Mouse (Mus musculus): ENCODE data around the gene Cant1.

Gene Cant1

DNA sequence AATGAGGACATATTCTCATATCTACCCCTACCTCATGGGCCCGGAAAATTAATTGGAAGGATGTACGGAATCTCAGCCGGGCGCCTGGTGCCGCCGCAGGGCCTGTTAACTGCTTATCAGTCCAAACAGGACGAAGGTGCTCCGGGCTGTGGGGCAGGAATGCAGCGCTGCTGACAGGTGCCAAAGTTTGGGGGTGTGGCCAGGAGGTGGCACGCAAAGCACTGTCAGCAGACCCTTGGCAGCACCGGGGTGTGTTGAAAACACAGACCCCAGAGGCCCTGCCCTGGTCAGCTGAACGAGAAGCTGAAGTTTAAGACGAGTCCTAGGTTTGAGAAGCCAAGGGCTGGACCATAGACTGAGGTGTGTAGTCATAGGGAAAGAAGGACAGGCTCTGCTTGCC is 23.8 kb upstream of the Cant1 start:
- DNase-seq (ENCODE audit: low read depth, low spot score), result no peak
- H3K36me3 ChIP-seq (ENCODE audit: control insufficient read depth, insufficient read depth, low read length, poor library complexity, severe bottlenecking), result no peaks in the 10 kb centered on the region
- no peaks in the 10 kb centered on the region for H3K27me3 ChIP-seq (ENCODE audit: control insufficient read depth, insufficient read depth, low read length, poor library complexity, severe bottlenecking)

DNA sequence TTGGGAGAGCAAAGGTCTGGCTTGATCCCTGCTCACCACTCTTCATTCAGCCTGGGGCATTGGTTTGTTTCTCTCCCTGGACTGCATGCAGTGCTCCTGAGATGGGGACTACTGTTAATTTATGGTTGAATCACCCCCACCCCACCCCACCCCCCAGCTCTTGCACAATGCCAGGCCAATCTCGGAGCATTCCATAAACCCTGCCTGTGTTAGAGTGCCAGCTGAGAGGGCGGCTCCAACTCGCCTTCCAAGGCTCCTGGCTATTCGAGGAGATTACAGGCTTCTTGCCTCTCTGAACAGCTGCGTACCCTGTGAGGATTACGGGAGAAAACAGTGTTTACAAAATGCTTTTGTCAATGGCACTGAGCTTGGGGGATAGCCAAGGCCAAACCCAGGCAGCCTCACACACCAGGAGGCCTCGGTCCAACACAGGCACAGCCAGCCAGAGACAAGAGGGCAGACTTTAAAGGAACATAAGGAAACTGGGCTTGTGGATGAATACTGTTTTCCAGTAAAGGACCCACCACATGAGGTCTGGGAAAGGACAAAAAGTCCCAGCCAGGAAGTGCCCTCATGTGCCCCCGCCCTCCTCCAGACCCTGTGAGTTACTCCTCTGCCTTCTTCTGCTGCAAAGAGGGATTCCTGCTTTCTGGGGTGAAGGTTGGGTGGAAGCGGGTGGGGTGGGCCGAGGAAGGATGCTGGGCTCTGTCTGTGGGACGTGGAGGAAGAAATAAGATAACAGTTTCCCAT is 20.0 kb upstream of the Cant1 start:
- Histone ChIP-seq H3K36me3 (ENCODE audit: control insufficient read depth, insufficient read depth, low read length, poor library complexity, severe bottlenecking) (no peaks in the 10 kb centered on the region), H3K27me3 (ENCODE audit: control insufficient read depth, insufficient read depth, low read length, poor library complexity, severe bottlenecking) (no peaks in the 10 kb centered on the region)
- no peak for DNase-seq (ENCODE audit: low read depth, low spot score)

DNA sequence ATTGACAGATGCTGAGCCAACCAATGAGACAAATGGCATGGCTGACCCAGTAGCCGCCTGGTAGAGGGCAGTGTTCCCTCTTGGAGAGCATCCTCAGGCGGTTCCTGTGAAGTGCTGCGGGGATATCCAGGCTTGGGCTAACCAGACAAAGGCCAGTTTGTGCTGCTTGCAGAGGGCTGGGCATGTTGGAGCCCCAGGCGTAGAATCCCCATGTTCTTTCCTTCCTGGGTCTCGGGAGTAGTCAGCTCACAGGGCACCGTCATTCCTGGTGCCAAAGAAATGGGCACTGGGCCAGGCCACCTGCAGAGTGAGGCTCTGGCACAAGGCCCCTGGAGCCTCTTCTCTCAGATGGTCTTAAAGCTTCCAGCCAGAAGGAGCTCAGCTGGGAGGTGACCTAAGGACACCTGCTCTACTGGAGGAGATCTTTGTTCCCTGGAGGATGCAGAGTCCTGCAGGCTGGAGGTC is 17.6 kb upstream of the Cant1 start:
- no peak for DNase-seq (ENCODE audit: low read depth, low spot score)
- no peaks in the 10 kb centered on the region for H3K36me3 ChIP-seq (ENCODE audit: control insufficient read depth, insufficient read depth, low read length, poor library complexity, severe bottlenecking)
- no peaks in the 10 kb centered on the region for H3K27me3 ChIP-seq (ENCODE audit: control insufficient read depth, insufficient read depth, low read length, poor library complexity, severe bottlenecking)

GRCm38 (mm10) chr11:118434093-118434492 is 15.2 kb upstream of the Cant1 start:
- no peaks in the 10 kb centered on the region for H3K27me3 ChIP-seq (ENCODE audit: control insufficient read depth, insufficient read depth, low read length, poor library complexity, severe bottlenecking)
- no peaks in the 10 kb centered on the region for H3K36me3 ChIP-seq (ENCODE audit: control insufficient read depth, insufficient read depth, low read length, poor library complexity, severe bottlenecking)
- no peak for DNase-seq (ENCODE audit: low read depth, low spot score)

- Histone ChIP-seq H3K27me3 (ENCODE audit: control insufficient read depth, insufficient read depth, low read length, poor library complexity, severe bottlenecking) (no peaks in the 10 kb centered on the region), H3K36me3 (ENCODE audit: control insufficient read depth, insufficient read depth, low read length, poor library complexity, severe bottlenecking) (no peaks in the 10 kb centered on the region)
- DNase-seq (ENCODE audit: low read depth, low spot score), result no peak
These were observed 14.5 kb upstream of the Cant1 start for GRCm38 (mm10) chr11:118433398-118433868.

DNA sequence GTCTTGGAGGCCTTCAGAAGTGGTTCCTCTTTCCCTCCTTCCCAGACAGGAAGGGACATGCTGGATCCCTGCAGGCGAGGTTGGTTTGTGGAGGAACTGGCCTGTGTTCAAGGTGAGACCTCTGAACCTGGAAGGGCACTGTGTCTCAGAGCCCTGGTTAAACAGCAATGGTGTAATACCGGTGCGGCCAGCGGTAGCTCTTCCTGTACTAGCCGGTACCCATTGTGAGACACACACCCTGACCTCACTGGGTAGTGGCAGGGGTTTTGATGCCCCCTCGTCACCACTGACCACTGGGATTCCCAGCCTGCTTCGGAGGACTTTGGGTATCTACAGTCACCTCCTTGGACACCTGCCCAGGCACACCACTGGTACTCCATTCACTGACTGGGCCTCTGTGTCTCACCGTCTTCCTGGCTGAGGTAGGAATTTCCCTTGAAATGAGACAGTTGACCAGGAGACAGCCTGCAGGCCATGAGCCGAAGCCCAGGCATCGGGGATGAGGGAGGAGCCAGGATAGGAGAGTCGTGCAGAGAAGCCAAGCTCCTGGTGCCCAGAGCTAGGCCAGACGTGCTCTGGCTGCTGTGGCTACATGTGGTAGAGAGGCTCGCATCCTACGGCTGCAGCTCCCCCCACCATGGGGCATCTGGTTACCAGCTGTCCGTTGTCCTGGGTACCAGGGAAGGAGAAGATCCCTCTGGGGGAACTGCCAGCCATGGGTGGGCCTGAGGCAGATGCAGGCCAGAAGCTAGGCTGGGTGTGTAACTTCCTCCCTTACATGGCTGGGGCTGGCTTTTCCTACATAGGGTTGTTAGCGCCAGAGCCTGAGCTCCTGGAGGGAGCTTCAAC is 12.4 kb upstream of the Cant1 start:
- no peak for DNase-seq (ENCODE audit: low read depth, low spot score)
- H3K27me3 ChIP-seq (ENCODE audit: control insufficient read depth, insufficient read depth, low read length, poor library complexity, severe bottlenecking), result no peaks in the 10 kb centered on the region
- no peaks in the 10 kb centered on the region for H3K36me3 ChIP-seq (ENCODE audit: control insufficient read depth, insufficient read depth, low read length, poor library complexity, severe bottlenecking)

GRCm38 (mm10) chr11:118430291-118430885 is 11.5 kb upstream of the Cant1 start:
- H3K36me3 ChIP-seq (ENCODE audit: control insufficient read depth, insufficient read depth, low read length, poor library complexity, severe bottlenecking), result no peaks in the 10 kb centered on the region
- DNase-seq (ENCODE audit: low read depth, low spot score), result no peak
- H3K27me3 ChIP-seq (ENCODE audit: control insufficient read depth, insufficient read depth, low read length, poor library complexity, severe bottlenecking), result no peaks in the 10 kb centered on the region

GRCm38 (mm10) chr11:118428944-118429709 is 10.2 kb upstream of the Cant1 start:
- no peak for DNase-seq (ENCODE audit: low read depth, low spot score)
- Histone ChIP-seq H3K27me3 (ENCODE audit: control insufficient read depth, insufficient read depth, low read length, poor library complexity, severe bottlenecking) (no peaks in the 10 kb centered on the region), H3K36me3 (ENCODE audit: control insufficient read depth, insufficient read depth, low read length, poor library complexity, severe bottlenecking) (no peaks in the 10 kb centered on the region)

DNA sequence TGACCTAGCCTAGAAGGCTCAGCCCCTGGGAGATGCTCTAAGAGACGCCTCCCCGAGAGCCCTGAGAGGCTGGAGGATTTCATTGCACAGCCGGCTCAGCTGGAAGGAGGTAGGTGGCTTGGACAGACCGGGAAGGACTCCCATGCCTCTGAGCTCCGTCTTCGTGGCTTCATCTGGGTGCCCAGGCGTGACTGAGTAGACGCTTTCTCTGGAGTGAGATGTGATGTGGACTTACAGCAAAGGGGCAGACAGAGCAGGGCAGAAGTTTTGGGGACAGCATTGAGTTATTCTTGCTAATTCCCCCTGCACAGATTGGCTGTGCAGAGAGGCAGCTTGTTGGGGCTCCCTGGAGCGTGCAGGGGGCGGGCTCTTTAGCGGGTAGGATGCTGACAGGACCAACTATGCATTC is 9.6 kb upstream of the Cant1 start:
- no peak for DNase-seq (ENCODE audit: low read depth, low spot score)
- Histone ChIP-seq H3K27me3 (ENCODE audit: control insufficient read depth, insufficient read depth, low read length, poor library complexity, severe bottlenecking) (no peaks in the 10 kb centered on the region), H3K36me3 (ENCODE audit: control insufficient read depth, insufficient read depth, low read length, poor library complexity, severe bottlenecking) (no peaks in the 10 kb centered on the region)

GRCm38 (mm10) chr11:118427986-118428385 is 9.1 kb upstream of the Cant1 start, which contains the start of gene C1qtnf1:
TSS of gene C1qtnf1 (plus strand) at chr11:118428203.
- no peak for DNase-seq (ENCODE audit: low read depth, low spot score)
- H3K27me3 ChIP-seq (ENCODE audit: control insufficient read depth, insufficient read depth, low read length, poor library complexity, severe bottlenecking), result no peaks in the 10 kb centered on the region
- H3K36me3 ChIP-seq (ENCODE audit: control insufficient read depth, insufficient read depth, low read length, poor library complexity, severe bottlenecking), result no peaks in the 10 kb centered on the region

GRCm38 (mm10) chr11:118427266-118427779 is 8.4 kb upstream of the Cant1 start:
- H3K36me3 ChIP-seq (ENCODE audit: control insufficient read depth, insufficient read depth, low read length, poor library complexity, severe bottlenecking), result no peaks in the 10 kb centered on the region
- no peaks in the 10 kb centered on the region for H3K27me3 ChIP-seq (ENCODE audit: control insufficient read depth, insufficient read depth, low read length, poor library complexity, severe bottlenecking)
- DNase-seq (ENCODE audit: low read depth, low spot score), result no peak

- Histone ChIP-seq H3K27me3 (ENCODE audit: control insufficient read depth, insufficient read depth, low read length, poor library complexity, severe bottlenecking) (no peaks in the 10 kb centered on the region), H3K36me3 (ENCODE audit: control insufficient read depth, insufficient read depth, low read length, poor library complexity, severe bottlenecking) (no peaks in the 10 kb centered on the region)
- no peak for DNase-seq (ENCODE audit: low read depth, low spot score)
These were observed 7.9 kb upstream of the Cant1 start for GRCm38 (mm10) chr11:118426765-118427164.

DNA sequence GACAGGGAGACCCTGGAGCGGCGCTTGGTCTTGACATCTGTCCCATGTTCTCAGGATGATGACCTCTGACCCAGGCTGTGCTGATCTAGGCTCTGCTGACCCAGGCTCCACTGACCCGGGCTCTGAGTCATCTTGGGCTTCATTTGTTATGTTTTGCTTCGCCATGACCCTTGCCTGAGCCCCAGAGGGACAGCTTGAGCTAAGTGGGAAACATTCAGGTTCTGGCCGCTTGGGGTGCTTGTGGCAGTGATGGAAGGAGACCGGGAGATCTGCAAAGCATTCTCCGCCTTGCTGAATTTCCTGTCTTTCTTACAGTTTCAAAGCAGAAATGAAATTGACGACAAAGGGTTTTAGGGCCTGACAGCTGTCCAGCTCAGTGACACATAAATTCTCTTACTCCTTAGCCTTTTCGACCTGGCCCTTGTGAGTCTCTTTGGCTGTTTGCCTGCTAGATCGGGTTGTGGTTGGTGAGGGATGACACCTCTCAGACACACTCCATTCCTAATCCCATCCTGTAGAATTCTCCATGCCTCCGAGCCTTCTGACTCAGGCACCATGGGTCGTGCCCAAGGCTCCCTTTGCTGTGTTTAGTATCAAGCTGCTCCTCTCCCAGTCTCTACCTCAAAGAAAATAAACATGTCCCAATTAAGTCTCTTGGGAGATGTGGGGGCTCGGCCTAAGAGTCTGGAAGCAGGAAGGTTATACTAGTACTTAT is 5.9 kb upstream of the Cant1 start:
- Histone ChIP-seq H3K27me3 (ENCODE audit: control insufficient read depth, insufficient read depth, low read length, poor library complexity, severe bottlenecking) (no peaks in the 10 kb centered on the region), H3K36me3 (ENCODE audit: control insufficient read depth, insufficient read depth, low read length, poor library complexity, severe bottlenecking) (no peaks in the 10 kb centered on the region)
- no peak for DNase-seq (ENCODE audit: low read depth, low spot score)
